Mouse (Mus musculus) cerebellum, adult (tissue): ENCODE measurements around the gene Spryd4.
A peak's percentile ranks its signal among the peaks of the same experiment; 100 is the strongest.
"Not testable (repeated sequence)": the region's sequence is repeated elsewhere in the genome, so short reads cannot be mapped to it uniquely, and the experiment has no call there.

Experiments
- ATAC-seq: cut with Nextera tagmentation; 2 replicates; pipeline ENCODE4 v1.9.2; 2017; ENCODE audit warnings: mild to moderate bottlenecking, moderate library complexity, mixed read lengths; ENCODE audit not compliant: insufficient number of reproducible peaks, low FRiP score, low TSS enrichment

Gene Spryd4

DNA sequence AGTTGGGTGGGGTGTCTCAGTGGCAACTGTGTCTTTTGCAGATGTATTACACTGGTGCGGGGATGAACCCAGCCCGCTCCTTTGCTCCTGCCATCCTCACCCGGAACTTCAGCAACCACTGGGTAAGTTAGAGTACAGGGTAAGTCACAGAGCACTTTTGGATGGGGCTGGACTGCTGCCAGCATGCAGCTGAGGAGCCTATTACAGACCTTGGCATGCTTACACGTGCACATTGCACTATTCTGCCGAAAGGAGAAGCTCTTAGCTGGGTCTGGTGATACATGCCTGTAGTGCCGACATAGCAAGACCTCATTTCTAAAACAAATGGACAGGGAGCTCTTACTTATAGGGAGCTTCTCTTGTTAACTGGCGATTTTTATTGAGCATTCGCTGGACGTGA is 16.0 kb upstream of the Spryd4 start:
- no peak for ATAC-seq

DNA sequence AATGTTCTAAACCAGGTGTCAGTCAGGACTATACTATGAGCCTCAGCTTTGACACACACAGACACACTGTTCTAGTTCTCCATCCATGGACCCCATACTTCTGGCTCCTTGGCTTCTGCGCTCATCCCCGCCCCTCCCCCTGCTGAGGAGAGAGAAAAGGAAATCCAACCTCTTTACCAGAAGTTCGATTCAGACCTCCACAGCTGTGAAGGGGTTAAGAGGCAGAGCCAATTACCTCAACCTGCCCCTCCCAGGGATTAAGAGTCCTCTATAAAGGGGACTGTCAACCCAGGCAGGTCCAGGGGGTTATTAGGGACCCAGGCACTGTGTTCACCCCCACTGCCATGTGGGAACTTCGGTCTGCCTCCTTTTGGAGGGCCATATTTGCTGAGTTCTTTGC is 13.9 kb upstream of the Spryd4 start, which contains the start of gene Mip:
Gene Mip (plus strand): TSS at position 301 of the 400 bp plus-strand sequence.
- ATAC-seq = no peak

DNA sequence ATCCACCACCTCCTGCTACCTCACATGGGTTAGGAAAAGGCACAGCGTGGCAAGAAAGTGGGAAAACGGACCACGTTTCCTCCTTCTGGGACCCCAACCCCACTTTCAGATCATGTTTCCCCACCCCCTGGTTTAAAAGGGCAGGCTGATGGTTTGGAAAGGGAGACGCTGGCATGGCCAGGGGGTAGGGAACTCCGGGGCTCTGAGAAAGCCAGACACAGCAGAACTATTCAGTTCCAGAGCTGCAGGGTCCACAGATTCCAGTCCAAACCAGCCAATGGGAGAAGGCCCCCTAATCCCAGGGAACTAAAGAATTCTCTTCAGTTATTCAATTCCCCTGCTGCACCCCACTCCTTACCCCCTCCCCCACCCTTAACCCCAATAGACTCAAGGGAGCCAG is 13.5 kb upstream of the Spryd4 start:
- no peak for ATAC-seq

DNA sequence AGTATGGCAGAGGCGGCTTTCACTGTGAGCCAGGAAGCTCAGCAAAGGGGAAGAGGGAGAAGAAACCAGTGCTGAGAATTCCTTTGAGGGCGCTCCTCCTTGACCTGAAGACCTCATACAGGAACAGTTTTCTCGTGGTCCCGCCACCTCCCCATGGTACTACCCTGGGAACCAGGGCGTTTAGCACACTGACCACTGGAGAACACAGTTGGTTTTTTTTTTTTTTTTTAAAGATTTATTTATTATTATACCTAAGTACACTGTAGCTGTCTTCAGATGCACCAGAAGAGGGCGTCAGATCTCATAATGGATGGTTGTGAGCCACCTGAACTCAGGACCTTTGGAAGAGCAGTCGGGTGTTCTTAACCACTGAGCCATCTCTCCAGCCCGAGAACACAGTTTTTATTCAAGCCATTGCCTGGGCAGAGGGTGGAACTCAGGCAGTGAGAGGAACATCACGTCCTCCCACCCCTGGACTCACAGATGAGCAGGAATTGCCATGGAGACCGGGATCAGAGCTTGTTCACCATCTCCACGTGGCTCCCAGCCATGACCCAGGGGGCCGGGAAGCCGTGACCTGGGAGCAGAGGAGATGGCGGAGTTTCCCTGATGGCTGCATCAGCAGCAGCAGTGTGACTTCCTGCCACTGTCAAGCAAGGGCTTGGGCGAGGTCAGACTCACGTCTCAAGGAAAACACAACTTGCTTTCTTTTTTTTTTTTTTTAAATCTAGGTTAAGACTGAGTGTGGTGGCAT is 10.1 kb upstream of the Spryd4 start:
- no peak for ATAC-seq

DNA sequence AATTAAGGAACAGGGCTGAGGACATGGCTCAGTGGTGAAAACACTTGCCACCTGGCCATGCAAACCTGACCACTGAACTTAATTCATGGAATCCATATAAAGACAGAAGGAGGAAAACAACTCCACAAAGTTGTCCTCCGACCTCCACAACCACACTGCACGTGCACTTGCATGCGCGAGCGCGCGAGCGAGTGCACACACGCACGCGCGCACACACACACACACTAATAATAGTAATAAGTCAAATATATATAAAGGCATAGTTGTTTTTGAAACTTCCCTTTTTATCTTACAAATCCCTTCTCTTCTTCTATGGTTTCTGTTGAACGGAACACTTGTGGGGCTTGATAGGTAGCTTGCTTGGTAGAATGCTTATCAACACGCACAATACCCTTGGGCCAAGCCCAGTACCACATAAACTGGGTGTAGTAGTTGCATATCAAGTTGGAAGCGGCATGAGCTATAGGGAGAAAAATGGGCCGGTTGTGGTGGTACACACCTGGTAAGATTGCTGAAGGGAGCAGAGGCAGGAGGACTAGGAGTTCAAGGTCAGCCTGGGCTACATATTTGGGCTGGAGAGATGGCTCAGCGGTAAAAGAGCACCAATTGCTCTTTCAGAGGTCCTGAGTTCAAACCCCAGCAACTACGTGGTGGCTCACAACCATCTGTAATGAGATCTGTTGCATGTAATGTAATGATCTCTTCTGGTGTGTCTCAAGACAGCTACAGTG is 6.9 kb upstream of the Spryd4 start:
- no peak for ATAC-seq

DNA sequence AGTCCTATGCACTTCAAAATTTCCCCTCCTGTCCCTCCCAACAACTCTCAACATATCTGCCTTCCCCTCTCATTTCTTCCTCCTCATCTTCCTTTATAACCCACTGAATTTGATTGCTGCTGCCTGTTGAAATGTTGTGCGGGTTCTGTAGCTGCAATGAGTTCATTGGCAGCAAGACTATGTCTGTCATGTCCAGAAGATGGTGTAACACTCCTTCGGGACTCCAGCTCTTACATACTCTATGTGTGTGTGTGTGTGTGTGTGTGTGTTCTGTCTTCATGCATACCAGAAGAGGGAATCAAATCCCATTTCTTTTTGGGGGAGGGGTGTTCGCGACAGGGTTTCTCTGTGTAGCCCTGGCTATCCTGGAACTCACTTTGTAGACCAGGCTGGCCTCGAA is 3.4 kb upstream of the Spryd4 start:
- no peak for ATAC-seq

DNA sequence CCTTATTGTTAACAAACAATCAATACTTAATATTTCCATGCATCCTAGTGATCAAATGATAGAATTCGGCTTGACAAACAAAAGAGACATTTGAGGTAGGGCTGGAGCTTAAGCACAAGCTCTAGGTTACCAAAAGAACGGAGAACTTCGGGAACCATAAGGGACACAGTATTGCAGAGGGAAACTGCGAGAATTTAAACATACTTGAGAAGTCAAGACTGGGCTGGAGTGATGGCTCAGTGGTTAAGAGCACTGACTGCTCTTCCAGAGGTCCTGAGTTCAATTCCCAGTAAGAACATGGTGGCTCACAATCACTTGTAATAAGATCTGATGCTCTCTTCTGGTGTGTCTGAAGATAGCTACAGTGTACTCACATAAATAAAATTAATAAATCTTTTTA is 2.5 kb upstream of the Spryd4 start:
- ATAC-seq = not testable (repeated sequence)

DNA sequence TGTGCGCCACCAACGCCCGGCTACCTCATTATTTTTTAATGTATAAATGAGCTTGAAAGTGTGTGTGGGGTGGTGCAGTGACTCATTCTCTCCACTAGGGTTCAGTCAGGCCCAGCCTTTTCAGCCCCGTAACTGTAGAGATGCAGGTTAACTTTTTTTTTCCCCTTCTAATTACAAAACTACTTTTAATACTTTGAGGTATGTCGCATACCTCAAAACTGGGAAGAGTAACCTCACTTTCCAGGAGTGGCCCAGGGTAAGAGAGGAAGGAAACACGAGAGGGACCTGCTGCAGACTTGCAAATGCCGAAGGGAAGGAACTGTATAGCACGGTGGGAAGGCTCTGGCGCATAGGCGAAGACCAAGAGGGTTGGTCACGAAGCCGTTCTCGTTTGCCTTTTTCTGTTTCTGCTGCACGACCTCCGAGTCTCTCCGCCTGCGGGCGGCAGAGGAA is 1.3 kb upstream of the Spryd4 start:
- 0 out of 2 replicates have a peak, but pooled peaks have one; percentile 51 for ATAC-seq

DNA sequence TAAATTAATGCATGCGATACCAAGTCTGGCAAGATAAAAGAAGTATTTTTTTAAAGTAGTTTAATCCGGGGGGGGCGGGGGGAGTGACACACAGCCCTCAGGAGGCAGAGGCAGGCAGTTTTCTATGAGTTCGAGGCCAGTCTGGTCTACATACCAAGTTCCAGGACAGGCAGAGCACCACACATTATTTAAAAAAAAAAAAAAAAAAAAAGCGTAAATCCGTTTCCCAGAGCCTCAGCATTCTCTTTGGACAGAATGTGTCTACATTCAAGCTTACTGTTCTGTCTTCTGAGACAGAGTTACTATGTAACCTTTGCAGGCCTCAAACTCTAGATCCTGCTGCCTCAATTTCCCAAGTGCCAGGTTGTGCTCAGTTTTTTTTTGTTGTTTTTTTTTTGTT is 541 bp upstream of the Spryd4 start:
- no peak for ATAC-seq

DNA sequence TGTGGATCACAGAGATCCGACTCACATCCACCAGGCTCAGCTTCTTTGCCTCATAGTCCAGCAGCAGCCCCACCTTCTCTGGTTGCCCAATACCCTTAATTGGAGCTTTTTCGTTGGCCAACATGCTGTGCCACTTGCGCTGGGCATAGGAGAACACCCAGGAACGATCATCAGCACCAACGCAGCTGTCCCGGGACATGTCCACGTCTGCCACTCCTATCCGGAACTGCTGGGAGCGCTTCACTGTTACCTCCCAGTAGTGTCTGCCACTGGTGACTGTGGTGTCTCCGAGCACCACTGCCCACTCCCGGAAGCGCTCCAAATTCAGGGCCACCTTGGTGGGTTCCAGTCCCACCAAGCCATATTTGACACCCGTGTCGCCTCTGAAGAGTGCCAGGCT is 653 bp downstream of the Spryd4 start:
- ATAC-seq = no peak

DNA sequence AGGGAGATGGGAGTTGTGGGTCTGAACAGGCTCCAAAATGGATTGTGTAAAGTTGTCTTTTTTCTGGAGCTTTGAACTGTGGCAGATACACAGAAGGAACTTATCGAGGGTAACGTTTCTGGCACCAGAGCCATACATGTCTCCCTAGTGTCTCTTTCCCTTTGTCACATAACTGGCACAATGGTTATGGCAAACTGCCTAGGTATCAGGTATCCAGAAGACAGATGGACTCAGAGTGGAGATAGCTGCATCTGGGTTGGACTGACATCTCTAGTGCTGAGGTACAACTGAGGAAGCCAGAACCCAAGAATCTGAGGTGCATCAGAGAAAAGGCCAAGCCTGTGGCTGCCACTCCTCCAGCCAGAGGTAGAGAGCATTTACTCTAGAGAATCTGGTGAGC is 1.5 kb downstream of the Spryd4 start:
- no peak for ATAC-seq

DNA sequence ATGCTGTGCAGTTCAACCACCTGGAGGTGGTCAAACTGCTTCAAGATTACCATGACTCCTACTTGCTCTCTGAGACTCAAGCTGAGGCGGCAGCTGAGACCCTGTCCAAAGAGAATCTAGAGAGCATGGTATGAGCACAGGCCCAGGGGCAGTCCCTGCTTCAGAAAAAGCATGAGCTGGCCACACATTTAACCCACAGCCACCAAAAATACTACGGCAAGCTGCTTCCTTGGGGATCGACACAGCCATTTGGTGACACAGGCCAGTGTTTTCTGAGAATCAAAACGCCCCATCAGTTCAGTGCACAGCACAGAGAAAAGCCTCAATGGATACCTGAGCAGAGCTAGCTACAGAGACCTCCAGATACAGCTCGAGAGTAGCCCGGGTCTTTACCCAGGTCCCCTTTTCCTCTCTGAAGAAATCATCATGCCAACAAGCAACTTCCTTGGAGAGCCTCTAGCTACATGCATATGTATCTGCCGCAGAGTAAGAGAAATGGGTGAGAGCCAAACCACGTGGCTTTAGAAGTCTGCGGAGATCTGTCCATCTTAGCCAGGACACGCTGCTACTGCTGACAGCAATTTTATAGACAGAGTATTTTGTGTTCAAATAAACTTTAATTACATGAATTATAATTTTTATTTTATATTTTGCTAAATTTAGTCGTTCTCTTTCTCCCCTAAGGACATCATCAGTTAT is 2.1 kb downstream of the Spryd4 start:
- ATAC-seq = no peak

DNA sequence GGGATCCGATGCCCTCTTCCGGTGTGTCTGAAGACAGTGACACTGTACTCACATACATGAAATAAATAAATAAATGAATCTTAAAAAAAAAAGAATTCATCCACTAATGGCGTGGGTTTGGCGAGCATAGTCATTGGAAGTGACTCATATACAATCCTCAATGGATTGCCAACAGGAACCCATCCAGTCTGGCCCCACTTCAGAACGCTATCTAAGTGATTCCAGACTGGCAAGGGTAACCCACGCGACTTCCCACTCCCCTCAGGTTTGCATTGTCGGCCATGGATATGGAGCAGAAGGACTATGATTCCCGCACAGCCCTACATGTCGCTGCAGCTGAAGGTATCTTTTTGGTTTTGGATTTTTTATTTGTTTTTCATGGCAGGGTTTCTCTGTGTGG is 3.3 kb downstream of the Spryd4 start:
- ATAC-seq = no peak

DNA sequence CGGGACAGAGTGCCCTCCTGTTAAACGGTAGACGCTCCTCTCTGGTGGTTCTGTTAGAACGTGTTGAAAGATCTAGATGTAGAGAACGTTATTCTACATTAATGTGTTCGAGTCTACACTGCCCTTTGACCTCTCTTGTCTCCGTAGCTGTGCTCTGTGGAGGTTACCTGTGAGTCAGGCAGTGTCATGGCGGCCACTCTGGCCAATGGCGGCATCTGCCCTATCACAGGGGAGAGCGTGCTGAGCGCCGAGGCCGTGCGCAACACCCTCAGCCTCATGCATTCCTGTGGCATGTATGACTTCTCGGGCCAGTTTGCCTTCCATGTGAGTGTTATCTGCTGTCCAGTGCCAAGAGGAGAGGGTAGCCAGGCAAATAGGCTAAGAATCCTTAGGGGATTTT is 6.7 kb downstream of the Spryd4 start:
- no peak for ATAC-seq

DNA sequence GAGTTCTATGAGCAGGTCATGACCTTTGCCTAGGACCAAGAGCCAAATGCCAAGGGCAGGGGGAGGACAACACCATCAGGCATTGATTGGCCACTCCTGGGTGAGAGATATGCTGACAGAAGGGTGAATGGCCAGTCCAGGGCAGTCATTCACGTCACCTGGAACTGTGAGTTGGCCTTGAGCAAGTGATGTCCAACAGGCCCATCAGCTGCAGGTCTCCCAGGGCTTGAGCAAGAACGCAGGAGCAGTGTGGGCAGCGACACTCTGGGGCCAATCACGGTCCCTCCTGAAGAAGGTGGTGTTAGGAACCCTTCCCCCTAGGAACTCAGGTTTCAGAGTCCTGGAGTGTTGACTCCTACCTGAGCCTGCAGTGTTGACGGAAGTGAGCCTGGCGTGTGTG is 9.8 kb downstream of the Spryd4 start:
- no peak for ATAC-seq

DNA sequence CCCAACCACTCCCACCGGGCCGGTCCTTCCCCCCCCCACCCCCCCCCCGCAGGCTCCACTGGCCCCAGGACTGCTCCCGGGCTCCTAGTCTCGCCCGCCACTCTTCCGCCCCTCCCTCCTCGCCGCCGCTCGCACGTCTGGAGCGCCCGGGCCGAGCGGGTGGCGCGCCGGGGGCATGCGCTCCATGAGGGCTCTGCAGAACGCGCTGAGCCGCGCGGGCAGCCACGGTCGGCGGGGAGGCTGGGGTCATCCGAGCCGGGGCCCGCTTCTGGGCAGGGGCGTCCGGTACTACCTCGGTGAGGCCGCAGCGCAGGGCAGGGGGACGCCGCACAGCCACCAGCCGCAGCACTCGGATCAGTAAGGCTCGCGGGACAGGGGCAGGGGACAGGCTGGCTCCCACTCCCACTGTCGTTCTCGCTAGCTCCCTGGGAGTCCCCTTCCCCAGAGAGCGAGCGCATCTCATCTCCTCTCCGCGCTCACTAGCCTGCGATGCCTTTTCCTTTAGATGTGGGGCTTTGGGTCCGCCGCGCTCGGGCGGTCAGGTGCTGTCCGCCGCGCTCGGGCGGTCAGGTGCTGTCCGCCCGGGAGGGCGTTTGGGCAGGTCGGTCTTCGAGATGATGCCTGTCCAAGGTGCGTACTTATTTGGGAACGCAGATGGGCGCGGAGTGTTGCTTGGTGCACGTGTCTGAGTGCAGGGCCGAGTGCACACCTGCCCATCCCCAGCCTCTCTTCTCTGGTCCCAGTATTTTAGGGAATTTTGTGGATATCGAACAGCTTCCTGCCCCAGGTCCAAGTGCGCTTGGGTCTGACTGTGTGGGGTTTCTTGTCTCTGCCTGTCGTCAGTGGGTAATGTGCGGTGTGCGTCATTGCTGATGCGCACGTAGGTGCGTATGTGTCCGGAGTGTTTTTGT is 16.8 kb downstream of the Spryd4 start:
- ATAC-seq = peak; percentile 62

DNA sequence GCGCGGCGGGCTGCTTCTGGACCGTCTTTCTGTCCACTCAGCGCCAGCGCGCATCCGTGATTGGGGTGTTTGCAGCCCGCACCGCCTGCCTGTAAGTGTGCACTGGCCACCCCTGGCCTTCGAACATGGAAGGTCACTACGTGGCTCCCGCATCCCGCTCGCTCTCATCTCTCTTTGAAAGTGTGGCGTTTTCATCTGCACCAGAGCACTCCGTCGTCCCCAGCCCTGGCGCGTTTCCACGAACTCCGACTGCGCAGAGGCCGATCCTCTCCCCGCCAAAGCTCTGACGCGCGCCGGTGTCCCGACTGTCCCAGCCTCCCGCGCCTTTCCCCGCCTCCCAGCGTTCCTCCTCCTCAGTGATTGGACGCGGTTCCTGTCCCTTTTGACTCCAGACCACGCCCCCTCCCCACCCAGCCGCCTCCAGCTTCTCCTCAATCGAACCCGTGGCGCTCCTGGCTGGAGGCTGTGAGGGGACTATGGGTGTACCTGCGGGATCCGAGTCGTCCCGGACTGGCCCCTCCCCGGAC is 17.5 kb downstream of the Spryd4 start, which contains the start of gene Gls2:
Gene Gls2 (plus strand): TSS at position 434 of the 527 bp plus-strand sequence.
- peak; percentile 95 for ATAC-seq

DNA sequence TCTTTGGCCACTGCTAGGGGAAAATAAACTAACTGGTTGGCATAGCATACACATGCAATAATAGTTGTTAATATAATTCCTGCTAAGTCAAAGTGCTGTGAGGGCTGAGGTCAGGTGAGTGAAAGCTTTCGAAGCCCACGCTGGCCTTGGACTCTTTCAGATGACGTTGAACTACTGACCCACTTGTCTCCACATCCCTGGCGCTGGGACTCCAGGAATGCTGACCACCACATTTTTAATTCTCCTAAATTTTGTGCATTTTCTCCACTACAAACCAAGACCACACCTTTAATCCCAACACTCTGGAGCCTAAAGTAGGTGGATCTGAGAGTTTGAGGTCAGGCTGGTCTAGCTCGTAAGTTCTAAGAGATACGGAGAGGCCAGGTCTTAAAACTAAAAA is 18.5 kb downstream of the Spryd4 start:
- ATAC-seq = no peak

DNA sequence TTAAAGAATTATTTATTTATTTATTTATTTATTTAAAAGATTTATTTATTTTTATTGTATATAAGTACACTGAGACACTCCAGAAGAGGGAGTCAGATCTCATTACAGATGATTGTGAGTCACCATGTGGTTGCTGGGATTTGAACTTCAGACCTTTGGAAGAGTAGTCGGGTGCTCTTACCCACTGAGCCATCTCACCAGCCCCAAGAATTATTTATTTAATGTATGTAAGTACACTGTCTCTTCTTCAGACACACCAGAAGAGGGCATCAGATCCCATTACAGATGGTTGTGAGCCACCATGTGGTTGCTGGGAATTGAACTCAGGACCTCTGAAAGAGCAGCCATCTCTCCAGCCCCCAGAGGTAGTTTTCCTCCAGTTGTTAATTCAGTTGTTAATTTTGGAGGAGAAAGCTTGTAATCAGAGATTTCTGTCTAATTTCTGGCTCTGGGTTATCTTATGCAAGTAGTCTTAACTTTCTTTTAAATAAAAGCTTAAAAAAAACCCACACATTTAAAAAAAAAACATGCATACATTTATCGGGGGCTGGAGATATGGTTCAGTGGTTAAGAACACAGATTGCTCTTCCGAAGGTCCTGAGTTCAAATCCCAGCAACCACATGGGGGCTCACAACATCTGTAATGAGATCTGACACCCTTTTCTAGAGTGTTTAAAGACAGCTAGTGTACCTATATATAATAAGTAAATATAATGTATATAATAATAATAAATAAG is 19.4 kb downstream of the Spryd4 start:
- ATAC-seq = not testable (repeated sequence)
